Mouse (Mus musculus) kidney, adult 2 months (tissue): ENCODE measurements around the gene Tmem161a.

Experiments
- CTCF ChIP-seq: fragments of 200-500 bp; conservative IDR thresholded peaks from 2 replicates; pipeline ENCODE4 v1.5.1; 2011; ENCODE audit warnings: low read depth, mild to moderate bottlenecking, control low read depth, low read length, moderate library complexity, mixed read lengths; ENCODE audit not compliant: insufficient read depth, insufficient read length
- POLR2A ChIP-seq: fragments of 200-500 bp; IDR thresholded peaks from one replicate; pipeline ENCODE4 v1.6.1; 2011; ENCODE audit warnings: low read depth, low read length, control low read depth

DNA sequence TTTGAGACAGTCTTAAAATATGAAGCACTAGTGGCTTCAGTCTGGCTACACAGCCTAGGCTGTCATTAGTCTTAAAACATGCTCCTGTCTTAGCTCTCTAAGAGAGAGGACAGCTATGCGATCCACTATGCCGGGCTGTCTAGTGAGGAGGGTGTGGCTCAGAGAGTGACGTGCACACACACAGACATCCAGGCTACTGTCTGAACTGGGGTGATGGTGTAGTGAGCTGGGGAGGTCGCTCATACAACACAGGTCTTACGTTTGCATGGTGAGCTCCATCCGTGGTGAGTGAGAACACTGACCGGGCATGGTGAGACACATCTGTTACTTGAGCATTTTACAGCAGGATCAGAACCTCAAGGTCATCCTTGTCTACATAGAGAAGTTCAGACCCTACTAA lies 916 bp upstream of the Tmem161a start:
- TF ChIP-seq CTCF = no peak
- TF ChIP-seq POLR2A = no peak
